Mouse (Mus musculus) liver, postnatal 0 days (tissue): ENCODE measurements at regions not wholly inside any gene's neighbourhood (a gene's known extent, or its start where the extent isn't known, plus 50 kb on each side); places are given as distances from the start of the nearest gene placed in this dataset.

Experiments used
- CTCF ChIP-seq: sonication (generic); IDR thresholded peaks from 2 replicates; pipeline ENCODE4 v1.5.1; 2016; ENCODE audit warnings: antibody characterized with exemption, low read depth
- EP300 ChIP-seq: IDR thresholded peaks from 2 replicates; pipeline ENCODE4 v1.6.1; 2016; ENCODE audit warnings: antibody characterized with exemption, low read depth, mild to moderate bottlenecking

- TF ChIP-seq CTCF (no peak), EP300 (no peak)
Measured at GRCm38 (mm10) chr9:57315032-57315660, 52.7 kb upstream of the 1700017B05Rik start.
